Mouse (Mus musculus) retina, adult 2 months (tissue): ENCODE results near the gene Nr3c2.

Source experiments
- DNase-seq: peaks from one replicate; pipeline ENCODE4 v3.0.0-alpha.2; 2012; ENCODE audit warnings: low read depth, low spot score

The Nr3c2 gene

GRCm38 (mm10) chr8:77170439-77170759, 271.2 kb downstream of the Nr3c2 start:
- DNase-seq = no peak

DNA sequence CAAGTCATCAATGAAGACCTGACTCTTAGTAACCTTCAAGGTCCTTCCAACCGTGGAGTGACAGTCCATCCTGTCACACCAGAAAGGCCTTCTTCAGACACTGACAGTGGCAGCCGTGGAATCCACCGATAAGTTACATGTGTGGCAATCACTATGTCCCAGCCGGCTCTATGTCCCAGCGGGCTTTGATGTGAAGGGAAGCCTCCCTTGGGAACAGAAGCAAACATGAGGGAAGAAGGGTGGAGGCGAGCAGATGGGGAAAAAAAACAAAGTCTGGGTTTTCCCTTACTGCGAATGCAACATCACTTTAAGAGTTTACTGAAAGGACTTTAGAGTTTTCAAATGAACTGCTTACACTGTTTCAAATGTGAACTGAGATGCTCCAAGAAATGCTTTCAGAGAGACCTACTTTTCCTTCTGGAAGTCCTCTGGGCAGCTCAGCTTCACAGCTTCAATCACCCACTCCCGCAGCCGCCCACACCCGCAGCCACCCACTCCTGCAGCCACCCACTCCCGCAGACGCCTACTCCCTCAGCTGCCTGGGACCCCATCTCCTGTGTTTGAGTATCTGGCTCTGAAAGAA, 273.9 kb downstream of the Nr3c2 start:
- DNase-seq = no peak

- DNase-seq = no peak
These were observed 274.5 kb downstream of the Nr3c2 start for GRCm38 (mm10) chr8:77173736-77174135.

- no peak for DNase-seq
These were observed 276.2 kb downstream of the Nr3c2 start for GRCm38 (mm10) chr8:77175471-77175870.

- DNase-seq = no peak
These were observed 277.1 kb downstream of the Nr3c2 start for GRCm38 (mm10) chr8:77176343-77176742.

DNA sequence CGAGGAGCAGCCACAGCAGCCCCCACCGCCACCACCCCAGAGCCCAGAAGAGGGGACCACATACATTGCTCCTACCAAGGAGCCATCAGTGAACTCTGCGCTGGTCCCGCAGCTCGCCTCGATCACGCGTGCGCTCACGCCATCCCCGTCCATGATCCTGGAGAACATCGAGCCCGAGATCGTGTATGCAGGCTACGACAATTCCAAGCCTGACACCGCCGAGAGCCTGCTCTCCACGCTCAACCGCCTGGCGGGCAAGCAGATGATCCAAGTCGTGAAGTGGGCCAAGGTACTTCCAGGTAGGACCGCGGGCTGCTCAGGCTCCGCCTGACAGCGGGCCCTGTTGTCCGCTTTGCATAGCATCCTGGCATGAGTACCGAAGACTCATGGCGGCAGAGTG, 286.6 kb downstream of the Nr3c2 start:
- DNase-seq = no peak

GRCm38 (mm10) chr8:77186914-77187536, 287.8 kb downstream of the Nr3c2 start:
- no peak for DNase-seq

DNA sequence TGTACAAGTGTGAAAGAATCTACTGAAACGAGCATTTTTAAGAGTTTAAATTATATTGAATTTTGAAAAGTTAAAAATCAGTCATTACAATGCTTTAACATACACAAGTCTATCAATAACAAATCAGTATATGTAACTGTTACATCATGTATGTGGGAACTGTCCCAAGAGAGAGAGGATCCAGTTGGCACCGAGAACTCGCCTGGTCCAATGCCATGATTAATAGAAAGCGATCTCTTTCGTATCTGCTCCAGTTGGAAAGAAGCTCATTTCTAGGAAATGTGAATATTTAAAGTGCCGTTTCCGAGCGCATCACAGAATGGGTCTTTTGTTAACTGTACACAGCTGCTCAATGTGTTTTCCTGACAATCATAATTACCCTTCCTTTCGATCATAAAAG, 288.5 kb downstream of the Nr3c2 start:
- no peak for DNase-seq

GRCm38 (mm10) chr8:77188298-77188697, 289.1 kb downstream of the Nr3c2 start:
- DNase-seq = no peak

DNA sequence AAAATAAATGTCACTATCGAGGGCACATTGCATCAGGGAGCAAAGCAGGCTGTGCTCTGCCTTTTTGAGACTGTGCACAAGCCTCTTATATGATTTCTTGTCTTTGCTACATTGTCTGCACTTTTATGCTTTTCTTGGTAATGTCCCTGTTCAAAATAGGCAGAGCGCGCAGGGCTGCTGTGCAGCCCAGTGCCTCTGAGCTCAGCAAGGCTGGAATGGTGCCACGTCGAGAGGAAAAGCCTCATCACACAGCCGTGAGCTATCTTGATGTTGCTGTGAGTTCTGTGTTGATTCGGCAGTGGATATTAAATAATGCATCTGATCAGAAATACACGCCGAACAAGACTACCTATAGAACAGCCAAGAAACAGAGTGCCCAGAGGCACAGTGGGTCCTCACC, 290.1 kb downstream of the Nr3c2 start:
- DNase-seq = no peak

DNA sequence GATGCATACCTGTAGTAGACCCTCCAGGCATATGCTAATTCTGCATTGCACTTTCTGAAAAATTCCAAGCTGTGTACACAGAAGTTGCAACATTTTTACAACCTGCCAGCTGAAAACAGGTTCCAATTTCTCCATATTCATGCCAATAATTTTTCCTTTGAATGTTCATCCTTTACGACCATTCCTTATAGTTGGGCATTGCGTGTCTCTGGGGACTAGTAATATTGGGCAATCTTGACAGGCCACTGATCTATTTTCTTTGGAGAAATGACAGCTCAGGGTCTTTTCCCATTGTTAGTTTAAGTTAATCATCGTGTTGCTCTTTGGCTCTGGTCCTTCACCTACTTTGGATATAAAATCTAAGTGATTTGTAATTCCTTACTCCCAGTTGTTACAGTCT, 291.2 kb downstream of the Nr3c2 start:
- no peak for DNase-seq

DNA sequence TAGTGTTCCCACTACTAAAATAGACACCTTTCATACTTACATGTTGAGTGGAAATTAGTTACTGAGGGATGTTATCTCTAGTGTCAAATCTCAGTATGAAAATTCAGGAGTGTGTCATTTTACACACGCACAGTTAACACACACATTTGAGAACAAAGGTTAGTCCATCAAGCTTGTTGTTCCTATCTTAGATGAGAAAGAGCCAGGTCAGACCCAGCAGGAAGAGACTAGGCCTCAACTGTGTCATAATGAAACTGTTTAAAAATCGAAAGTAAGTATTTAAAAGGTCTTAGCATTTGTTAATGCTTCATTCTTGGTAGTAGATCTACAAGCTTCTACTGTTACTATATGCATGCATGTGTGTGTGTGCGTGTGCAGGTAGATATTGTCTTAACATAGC, 310.1 kb downstream of the Nr3c2 start:
- no peak for DNase-seq

DNA sequence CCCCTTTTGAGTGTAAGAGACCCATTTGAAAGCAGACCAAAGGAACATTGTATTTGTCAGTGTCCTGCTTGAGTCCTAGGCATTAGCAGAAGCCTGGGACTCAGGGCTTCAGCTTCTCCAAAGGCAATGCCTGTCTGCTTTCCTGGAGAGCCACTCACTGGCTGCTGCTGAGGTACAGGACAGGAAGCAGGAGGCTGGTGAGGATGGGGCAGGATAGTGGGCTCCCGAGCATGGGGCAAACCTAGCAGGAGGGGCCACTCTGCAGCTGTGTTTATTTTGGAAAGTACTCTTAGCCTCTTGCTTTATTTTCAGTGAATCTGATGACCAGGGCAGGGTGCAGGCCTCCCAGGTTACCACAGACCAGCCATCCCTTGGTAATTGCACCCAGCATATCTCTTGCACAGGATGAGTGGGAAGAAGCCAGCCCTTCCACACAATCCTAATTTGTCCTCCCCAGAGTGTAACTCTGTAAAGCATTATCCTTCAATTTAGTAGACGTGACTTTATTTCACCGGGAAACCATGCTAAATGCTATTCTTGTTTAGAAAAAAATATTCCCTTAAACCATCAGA, 314.7 kb downstream of the Nr3c2 start:
- no peak for DNase-seq

DNA sequence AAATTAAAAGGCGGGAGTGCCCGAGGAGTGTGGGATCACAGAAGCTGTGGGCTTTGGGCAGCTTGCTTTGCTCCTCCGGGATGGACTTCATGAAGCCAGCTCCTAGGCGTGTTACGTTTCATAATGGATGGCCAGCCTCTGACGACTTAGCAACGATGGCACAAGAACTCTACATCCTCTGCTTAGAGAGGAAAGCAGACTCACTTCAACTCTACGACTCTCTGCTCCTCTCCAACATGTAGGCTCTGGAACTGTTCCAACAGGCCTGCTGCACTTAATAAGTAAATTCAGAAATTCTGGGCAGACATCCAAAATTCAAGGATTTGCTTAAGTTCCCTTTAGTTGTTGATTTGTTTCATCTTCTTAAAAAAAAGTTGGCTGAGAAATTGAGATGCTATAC, 315.4 kb downstream of the Nr3c2 start:
- DNase-seq = no peak

- no peak for DNase-seq
These were observed 315.9 kb downstream of the Nr3c2 start for GRCm38 (mm10) chr8:77215191-77215590.

GRCm38 (mm10) chr8:77223123-77223522, 323.9 kb downstream of the Nr3c2 start:
- DNase-seq = no peak

DNA sequence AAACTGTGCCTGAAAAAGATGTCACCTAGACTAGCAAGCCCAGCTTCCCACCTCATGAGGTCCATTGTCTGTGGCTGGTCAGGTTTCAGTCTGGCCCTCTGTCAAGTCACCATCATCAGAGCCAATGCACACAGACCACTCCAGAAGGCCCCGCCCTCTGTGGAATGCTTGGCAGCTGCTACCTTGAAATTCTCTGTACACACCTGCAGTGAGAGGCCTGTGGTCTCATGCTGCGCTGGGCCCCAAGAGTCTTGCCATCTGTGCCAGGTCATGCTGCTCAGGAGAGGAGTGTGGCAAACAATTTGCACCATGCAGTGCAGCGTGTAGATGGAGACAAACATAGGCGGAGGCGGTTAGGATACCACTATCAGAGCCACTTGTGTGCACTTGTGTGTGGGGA, 328.5 kb downstream of the Nr3c2 start:
- no peak for DNase-seq

DNA sequence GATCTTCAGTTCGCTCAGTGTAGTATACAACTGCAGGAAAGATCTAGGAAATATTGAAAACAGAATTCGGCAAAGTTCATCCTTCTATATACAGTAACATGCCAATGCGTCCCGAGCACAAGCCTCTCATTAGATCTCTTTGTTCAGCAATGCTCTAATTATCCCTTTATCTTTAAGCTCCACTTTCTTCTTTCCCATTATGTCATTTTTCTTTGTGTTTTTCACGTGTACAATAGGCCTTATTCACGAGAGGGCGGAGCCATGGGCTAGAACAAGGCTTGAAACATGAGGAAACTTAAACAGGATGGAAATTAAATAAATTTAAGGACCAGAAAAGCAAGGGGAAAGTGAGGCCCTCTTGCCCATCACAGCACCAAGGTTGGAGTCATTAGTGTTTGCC, 329.4 kb downstream of the Nr3c2 start:
- no peak for DNase-seq

DNA sequence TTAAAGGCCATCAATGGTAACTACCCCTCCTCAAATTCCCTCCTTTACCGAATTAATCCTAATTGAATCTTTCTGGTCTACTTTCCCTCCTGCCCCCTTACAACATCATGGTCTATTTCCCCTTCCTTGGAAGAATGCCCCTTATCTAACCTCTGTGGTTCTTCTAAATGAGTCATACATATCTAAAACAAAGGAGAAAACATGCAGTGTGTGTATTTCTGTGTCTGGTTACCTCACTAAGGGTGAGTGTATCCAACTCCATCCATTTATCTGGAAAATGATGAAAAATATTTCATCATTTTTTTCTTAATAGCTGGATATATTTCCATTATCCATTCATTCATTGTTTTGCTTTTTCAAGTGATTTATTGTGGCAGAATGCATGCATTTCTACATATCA, 332.0 kb downstream of the Nr3c2 start:
- DNase-seq = no peak

DNA sequence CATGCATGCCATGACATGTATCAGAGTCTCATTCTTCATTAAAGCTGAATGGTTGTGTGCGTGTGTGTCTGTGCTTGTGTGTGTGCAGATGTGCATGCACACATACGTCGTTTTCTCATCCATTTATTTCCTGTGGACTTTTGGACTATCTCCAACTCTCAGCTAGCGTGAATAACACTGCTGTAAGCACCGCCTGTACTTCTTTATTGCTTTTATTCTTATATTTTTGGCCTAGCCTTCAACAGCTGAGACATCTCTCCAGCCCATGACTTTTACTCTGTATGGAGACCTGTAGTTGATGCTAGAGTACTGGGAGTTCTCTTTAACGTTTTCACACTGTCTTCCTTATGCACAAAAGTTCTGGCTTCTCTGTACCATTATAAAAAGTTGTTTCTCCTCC, 332.6 kb downstream of the Nr3c2 start:
- no peak for DNase-seq

DNA sequence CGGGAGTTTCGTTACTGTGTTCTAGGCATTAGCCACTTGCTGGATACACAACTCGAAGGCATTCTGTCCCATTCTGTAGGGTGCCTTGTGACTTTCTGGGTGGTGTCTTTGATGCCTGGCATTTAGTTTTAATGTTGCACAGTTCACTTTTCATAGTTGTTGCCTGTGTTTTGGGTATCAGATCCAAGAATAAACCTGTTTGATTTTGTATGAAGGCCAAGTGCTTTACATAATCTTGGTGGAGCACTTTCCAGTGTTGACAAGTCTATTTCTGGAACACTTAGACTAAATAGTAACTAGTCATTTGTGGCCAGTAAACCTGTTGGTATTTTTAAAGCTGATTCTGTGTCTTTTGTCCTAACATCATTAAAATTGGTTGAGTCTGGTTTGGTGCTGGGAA, 333.2 kb downstream of the Nr3c2 start:
- no peak for DNase-seq

GRCm38 (mm10) chr8:77236701-77237100, 337.5 kb downstream of the Nr3c2 start:
- no peak for DNase-seq

DNA sequence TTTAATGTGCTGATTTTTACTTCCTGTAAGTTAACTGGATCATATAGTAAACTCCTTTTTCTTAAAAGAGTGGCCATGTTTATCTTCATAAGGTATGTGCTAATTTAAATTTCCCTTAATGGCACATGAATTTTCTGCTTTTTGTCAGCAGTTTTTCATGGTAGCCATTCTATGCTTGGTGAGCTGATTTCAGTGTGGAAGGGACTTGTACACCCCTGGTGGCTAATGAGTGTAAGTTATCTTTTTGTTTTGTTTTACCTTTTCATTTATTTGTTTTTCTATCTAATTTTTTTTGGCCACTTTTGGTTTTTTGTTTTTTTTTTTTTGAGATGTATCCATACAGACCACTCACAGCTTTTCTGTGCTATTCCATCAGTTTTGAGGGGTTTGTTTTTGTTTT, 340.2 kb downstream of the Nr3c2 start:
- DNase-seq = no peak

- DNase-seq = no peak
These were observed 342.1 kb downstream of the Nr3c2 start for GRCm38 (mm10) chr8:77241381-77241780.
